Mouse (Mus musculus) brown adipose tissue, adult 24 weeks (tissue): ENCODE data around the gene Agps. TPM values are rescaled to one million over a fixed set of nuclear protein-coding genes. Genes with fewer than 3 reads are reported as not detected.
"Not testable (repeated sequence)": the region's sequence is repeated elsewhere in the genome, so short reads cannot be mapped to it uniquely, and the experiment has no call there.

Experiments used
- H3K27ac ChIP-seq: fragments of 200-500 bp; replicated peaks from 2 replicates; pipeline ENCODE4 v1.5.1; 2012; ENCODE audit warnings: low read depth, mild to moderate bottlenecking, low read length
- H3K4me1 ChIP-seq: fragments of 200-500 bp; 2 replicates; pipeline ENCODE4 v1.6.1; 2012; ENCODE audit warnings: low read length, mixed read lengths; ENCODE audit not compliant: control insufficient read depth, insufficient read depth, insufficient read length
- H3K4me3 ChIP-seq: fragments of 200-500 bp; 2 replicates; pipeline ENCODE4 v1.5.1; 2012; ENCODE audit warnings: low read depth, mild to moderate bottlenecking, low read length, moderate library complexity; ENCODE audit not compliant: insufficient read depth
- polyA plus RNA-seq: library from polyadenylated mRNA; stranded (reverse); fragments of >200 nt; gene quantifications from 2 replicates; pipeline ENCODE4 v1.2.4, GENCODE M21; 2012; ENCODE audit not compliant: missing spikeins, insufficient read depth, insufficient read length

Gene Agps
- polyA plus RNA-seq, 1 experiment: 17.6 TPM

- Histone ChIP-seq H3K4me3 (no peak overlapping the region), H3K27ac (no peak overlapping the region), H3K4me1 (no peaks in the 10 kb centered on the region)
Observed at GRCm38 (mm10) chr2:75930941-75931340, 99.0 kb downstream of the Agps start.

GRCm38 (mm10) chr2:75933541-75933940 is 101.6 kb downstream of the Agps start:
- H3K27ac ChIP-seq: no peak overlapping the region

GRCm38 (mm10) chr2:75936685-75937084 is 104.7 kb downstream of the Agps start:
- H3K27ac ChIP-seq, H3K4me3 ChIP-seq, H3K4me1 ChIP-seq: not testable (repeated sequence)

More at GRCm38 (mm10) chr2:75933541-75933940, 101.6 kb downstream of the Agps start:
- H3K4me1 ChIP-seq: no peaks in the 10 kb centered on the region
- H3K4me3 ChIP-seq: no peak overlapping the region

- not testable (repeated sequence) for H3K27ac ChIP-seq, H3K4me1 ChIP-seq
- peak overlapping the region; percentile 81 for H3K4me3 ChIP-seq
Observed at GRCm38 (mm10) chr2:75937520-75938116, 105.6 kb downstream of the Agps start.

GRCm38 (mm10) chr2:75938117-75939063 is 106.4 kb downstream of the Agps start, which contains the start of gene Ttc30b:
Gene Ttc30b, minus strand, starts transcription at chr2:75938585.
- H3K27ac ChIP-seq: peak within 1 kb of the TSS; percentile 96
- H3K4me1 ChIP-seq: no peaks in the 10 kb centered on the region
- H3K4me3 ChIP-seq: peak within 1 kb of the TSS; percentile 81

GRCm38 (mm10) chr2:75950685-75951084 is 118.7 kb downstream of the Agps start:
- Histone ChIP-seq H3K4me1 (no peaks in the 10 kb centered on the region), H3K4me3 (no peak overlapping the region), H3K27ac (no peak overlapping the region)

GRCm38 (mm10) chr2:75953320-75953719 is 121.3 kb downstream of the Agps start:
- Histone ChIP-seq H3K4me1 (no peaks in the 10 kb centered on the region), H3K27ac (no peak overlapping the region), H3K4me3 (no peak overlapping the region)

GRCm38 (mm10) chr2:75955709-75956108 is 123.7 kb downstream of the Agps start:
- Histone ChIP-seq H3K4me3 (no peak overlapping the region), H3K4me1 (peaks cover 6% of the 10 kb centered on the region), H3K27ac (no peak overlapping the region)

GRCm38 (mm10) chr2:75959183-75959849 is 127.3 kb downstream of the Agps start:
- Histone ChIP-seq H3K4me3 (no peak overlapping the region), H3K27ac (peak overlapping the region; percentile 49)

GRCm38 (mm10) chr2:75959850-75960365 is 127.9 kb downstream of the Agps start:
- no peak overlapping the region for H3K4me3 ChIP-seq
- peaks cover 8% of the 10 kb centered on the region for H3K4me1 ChIP-seq
- H3K27ac ChIP-seq: peak overlapping the region; percentile 49

More at GRCm38 (mm10) chr2:75959183-75959849, 127.3 kb downstream of the Agps start:
- H3K4me1 ChIP-seq: peaks cover 8% of the 10 kb centered on the region

- no peak overlapping the region for H3K4me3 ChIP-seq
- peak overlapping the region; percentile 72 for H3K27ac ChIP-seq
- peaks cover 8% of the 10 kb centered on the region for H3K4me1 ChIP-seq
Observed at GRCm38 (mm10) chr2:75960366-75961330, 128.7 kb downstream of the Agps start.

GRCm38 (mm10) chr2:75963211-75963840 is 131.3 kb downstream of the Agps start:
- no peak overlapping the region for H3K27ac ChIP-seq
- H3K4me1 ChIP-seq: peaks cover 8% of the 10 kb centered on the region

GRCm38 (mm10) chr2:75964051-75964450 is 132.1 kb downstream of the Agps start:
- Histone ChIP-seq H3K4me3 (peak overlapping the region; percentile 39; the same call in 1 of the 2 replicates), H3K27ac (no peak overlapping the region)

More at GRCm38 (mm10) chr2:75963211-75963840, 131.3 kb downstream of the Agps start:
- no peak overlapping the region for H3K4me3 ChIP-seq

More at GRCm38 (mm10) chr2:75964051-75964450, 132.1 kb downstream of the Agps start:
- peaks cover 8% of the 10 kb centered on the region for H3K4me1 ChIP-seq
